Mouse (Mus musculus) embryonic facial prominence, embryonic 15.5 days (tissue): ENCODE data around the gene Entr1. TPM values are rescaled to one million over a fixed set of nuclear protein-coding genes. Genes with fewer than 3 reads are reported as not detected.
A peak's percentile ranks its signal among the peaks of the same experiment; 100 is the strongest.

Source experiments
- ATAC-seq: fragments of 200-750 bp; cut with Nextera tagmentation; 2 replicates; pipeline ENCODE4 v1.8.0; 2017; ENCODE audit warnings: low read depth, moderate TSS enrichment; ENCODE audit not compliant: insufficient number of reproducible peaks, low FRiP score, low TSS enrichment
- H3K27ac ChIP-seq: fragments of 300-500 bp; sonication (generic); replicated peaks from 2 replicates; pipeline ENCODE4 v1.5.1; 2015; ENCODE audit warnings: mild to moderate bottlenecking, inconsistent platforms
- H3K27me3 ChIP-seq: fragments of 300-500 bp; sonication (generic); 2 replicates; pipeline ENCODE4 v1.6.1; 2015; ENCODE audit warnings: inconsistent platforms
- H3K36me3 ChIP-seq: fragments of 300-500 bp; sonication (generic); 2 replicates; pipeline ENCODE4 v1.6.1; 2015; ENCODE audit warnings: mild to moderate bottlenecking, inconsistent platforms
- H3K4me1 ChIP-seq: fragments of 300-500 bp; sonication (generic); 2 replicates; pipeline ENCODE4 v1.6.1; 2015; ENCODE audit warnings: inconsistent platforms
- H3K4me2 ChIP-seq: fragments of 300-500 bp; sonication (generic); replicated peaks from 2 replicates; pipeline ENCODE4 v1.6.1; 2015; ENCODE audit warnings: mild to moderate bottlenecking, inconsistent platforms
- H3K4me3 ChIP-seq: fragments of 300-500 bp; sonication (generic); replicated peaks from 2 replicates; pipeline ENCODE4 v1.5.1; 2015; ENCODE audit warnings: mild to moderate bottlenecking, inconsistent platforms
- H3K9ac ChIP-seq: fragments of 300-500 bp; sonication (generic); 2 replicates; pipeline ENCODE4 v1.6.1; 2015; ENCODE audit warnings: inconsistent platforms
- H3K9me3 ChIP-seq: fragments of 300-500 bp; sonication (generic); replicated peaks from 2 replicates; pipeline ENCODE4 v1.6.1; 2016; ENCODE audit warnings: inconsistent platforms
- WGBS: fragments of 180-500 bp; shearing (Covaris S2); methylation state at CpG from one replicate; pipeline ENCODE4 v1.1.7; 2015; 5-methylcytosine and 5-hydroxymethylcytosine counted together
- polyA plus RNA-seq: library from polyadenylated mRNA; unstranded; fragments of >200 nt; fragmentation: Nextera tagmentation; extraction: Ambion mirVana; gene quantifications from 2 replicates; pipeline ENCODE4 v1.2.1, GENCODE M21; 2015

The Entr1 gene
- polyA plus RNA-seq, 1 experiment from 2014 or later = 141 TPM

DNA sequence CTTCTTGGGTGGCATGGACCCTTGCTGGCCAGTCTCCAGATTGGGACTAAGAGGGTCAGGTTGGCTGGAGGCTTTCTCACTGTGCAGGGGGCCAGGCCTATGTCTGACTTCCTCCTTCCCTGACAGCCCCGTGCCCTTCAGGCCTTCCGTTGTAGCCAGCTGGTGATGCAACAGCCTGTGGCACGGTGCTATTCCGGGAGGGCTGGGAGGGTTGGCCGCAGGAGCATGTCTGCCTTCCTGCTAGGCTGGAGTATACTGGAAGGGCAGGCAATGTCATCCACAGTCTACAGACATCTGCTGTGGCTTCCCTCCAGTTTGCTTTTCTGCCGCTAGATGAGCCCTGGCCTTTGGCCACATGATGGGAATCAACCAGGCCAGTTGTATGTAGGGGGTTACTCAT, 29.1 kb downstream of the Entr1 start:
- no peak overlapping the region for H3K4me2 ChIP-seq
- no peak overlapping the region for H3K4me3 ChIP-seq
- peaks cover 14% of the 10 kb centered on the region; the same call in 1 of the 2 replicates for H3K4me1 ChIP-seq
- ATAC-seq = no peak
- H3K36me3 ChIP-seq = peaks cover 19% of the 10 kb centered on the region
- H3K9me3 ChIP-seq = no peaks in the 10 kb centered on the region
- H3K27me3 ChIP-seq = no peaks in the 10 kb centered on the region
- WGBS = 82% methylated on average over 6 of the region's 6 CpGs
- H3K9ac ChIP-seq = no peak overlapping the region
- H3K27ac ChIP-seq = no peak overlapping the region

DNA sequence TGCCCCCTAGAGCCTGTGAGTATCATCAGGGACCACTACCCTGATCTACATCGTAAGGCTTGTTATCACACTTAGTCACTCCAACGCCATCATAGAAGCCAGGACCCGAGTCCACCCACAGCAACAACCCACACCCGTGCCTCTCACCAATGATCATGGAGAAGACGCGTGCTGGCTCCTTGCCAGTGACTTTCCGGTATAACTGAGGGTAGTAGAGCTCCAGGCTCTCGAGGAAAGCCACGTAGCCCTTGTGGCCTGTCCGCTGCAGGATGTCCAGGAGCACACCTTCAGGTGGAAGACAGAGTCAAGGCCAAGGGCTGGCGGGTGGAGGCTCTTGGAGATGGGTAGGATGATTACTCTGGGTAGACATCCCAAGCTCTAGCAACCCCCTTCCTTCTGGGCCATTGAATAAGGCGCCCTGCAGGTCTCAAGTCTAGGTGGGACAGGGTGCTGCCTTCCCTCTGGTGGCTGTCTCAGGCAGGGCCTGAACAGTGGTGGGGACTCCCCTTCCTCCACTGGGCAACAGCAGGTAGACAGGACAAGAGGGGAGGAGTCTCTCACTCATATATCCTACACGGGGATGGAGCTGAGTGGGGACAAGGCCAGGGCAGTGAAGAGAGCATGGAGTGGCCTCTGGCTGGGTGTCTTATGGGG, 30.3 kb downstream of the Entr1 start:
- H3K27me3 ChIP-seq = no peaks in the 10 kb centered on the region
- H3K9me3 ChIP-seq = no peaks in the 10 kb centered on the region
- H3K4me1 ChIP-seq = peaks cover 6% of the 10 kb centered on the region; the same call in 1 of the 2 replicates
- H3K36me3 ChIP-seq = peaks cover 7% of the 10 kb centered on the region
- no peak overlapping the region for H3K4me3 ChIP-seq
- H3K27ac ChIP-seq = no peak overlapping the region
- ATAC-seq = no peak
- WGBS = 87% methylated on average over 13 of the region's 13 CpGs
- H3K4me2 ChIP-seq = no peak overlapping the region
- no peak overlapping the region for H3K9ac ChIP-seq

DNA sequence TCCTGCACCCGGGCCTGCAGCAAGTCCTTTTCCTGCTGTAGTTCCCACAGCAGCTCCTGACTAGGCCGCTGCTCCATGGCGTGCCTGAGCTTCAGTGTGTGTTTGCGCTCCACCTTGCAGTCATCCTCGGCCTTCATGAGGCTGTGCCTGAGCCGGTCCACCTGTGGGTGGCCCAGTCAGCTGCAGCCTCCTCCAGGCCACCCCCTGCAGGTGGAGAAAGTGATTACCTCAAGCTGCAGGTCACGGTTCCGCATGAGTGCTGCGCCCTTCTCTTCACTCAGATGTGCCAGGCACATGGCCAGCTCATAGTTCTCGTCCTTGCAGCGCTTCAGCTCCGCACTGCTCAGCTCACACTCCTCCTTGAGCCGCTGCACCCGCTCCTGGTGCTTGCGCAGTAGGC, 31.6 kb downstream of the Entr1 start:
- WGBS = 46% methylated on average over 15 of the region's 15 CpGs
- Histone ChIP-seq H3K4me2 (no peak overlapping the region), H3K4me1 (peaks cover 13% of the 10 kb centered on the region), H3K27ac (no peak overlapping the region), H3K9ac (no peak overlapping the region), H3K36me3 (peaks cover 4% of the 10 kb centered on the region; the same call in 1 of the 2 replicates), H3K27me3 (no peaks in the 10 kb centered on the region), H3K4me3 (no peak overlapping the region), H3K9me3 (no peaks in the 10 kb centered on the region)
- no peak for ATAC-seq

DNA sequence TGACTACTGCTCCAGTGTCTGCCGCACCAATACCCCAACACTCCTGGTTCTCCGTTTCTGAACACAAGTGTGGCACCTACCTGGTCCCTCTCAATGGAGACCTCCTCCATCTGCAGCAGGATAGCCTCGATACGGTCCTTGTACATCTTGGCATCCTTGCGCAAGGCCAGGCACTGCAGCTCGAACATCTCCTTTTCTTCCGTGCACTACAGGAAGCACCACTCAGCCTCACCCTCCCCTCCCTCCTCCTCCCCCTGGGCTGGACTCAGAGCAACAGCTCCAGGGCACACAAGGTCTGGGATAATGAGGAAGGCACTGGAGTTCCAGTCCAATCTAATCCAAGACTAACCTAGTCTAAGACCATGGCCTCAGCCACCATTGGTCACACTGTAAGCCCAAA, 32.4 kb downstream of the Entr1 start:
- 66% methylated on average over 7 of the region's 7 CpGs for WGBS
- no peak overlapping the region for H3K4me3 ChIP-seq
- H3K4me2 ChIP-seq = no peak overlapping the region
- no peaks in the 10 kb centered on the region for H3K36me3 ChIP-seq
- H3K27me3 ChIP-seq = no peaks in the 10 kb centered on the region
- no peak for ATAC-seq
- no peak overlapping the region for H3K27ac ChIP-seq
- peaks cover 15% of the 10 kb centered on the region for H3K4me1 ChIP-seq
- H3K9me3 ChIP-seq = no peaks in the 10 kb centered on the region
- no peak overlapping the region for H3K9ac ChIP-seq

DNA sequence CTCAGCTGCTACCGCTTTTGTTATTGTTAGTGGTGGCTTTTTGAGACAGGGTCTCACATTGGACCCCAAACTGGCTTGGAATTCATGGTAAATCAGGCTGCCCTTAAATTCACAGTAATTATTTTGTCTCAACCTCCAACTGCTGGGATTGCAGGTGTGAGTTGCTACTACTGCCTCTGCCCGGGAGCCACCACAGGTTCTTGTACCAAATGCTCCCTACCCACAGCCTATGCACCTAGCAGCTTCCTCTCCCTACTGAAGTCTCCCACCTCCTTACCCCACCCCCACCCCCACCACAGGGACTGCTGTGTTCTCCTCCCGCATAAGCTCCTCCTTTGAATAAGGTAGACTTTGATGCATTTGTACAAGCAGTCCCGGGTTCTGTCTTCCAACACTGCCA, 32.9 kb downstream of the Entr1 start:
- no peak overlapping the region for H3K27ac ChIP-seq
- H3K9me3 ChIP-seq = no peaks in the 10 kb centered on the region
- 80% methylated on average over 4 of the region's 4 CpGs for WGBS
- H3K4me3 ChIP-seq = no peak overlapping the region
- no peak overlapping the region for H3K9ac ChIP-seq
- ATAC-seq = no peak
- peaks cover 17% of the 10 kb centered on the region for H3K4me1 ChIP-seq
- no peaks in the 10 kb centered on the region for H3K36me3 ChIP-seq
- H3K27me3 ChIP-seq = no peaks in the 10 kb centered on the region
- no peak overlapping the region for H3K4me2 ChIP-seq

DNA sequence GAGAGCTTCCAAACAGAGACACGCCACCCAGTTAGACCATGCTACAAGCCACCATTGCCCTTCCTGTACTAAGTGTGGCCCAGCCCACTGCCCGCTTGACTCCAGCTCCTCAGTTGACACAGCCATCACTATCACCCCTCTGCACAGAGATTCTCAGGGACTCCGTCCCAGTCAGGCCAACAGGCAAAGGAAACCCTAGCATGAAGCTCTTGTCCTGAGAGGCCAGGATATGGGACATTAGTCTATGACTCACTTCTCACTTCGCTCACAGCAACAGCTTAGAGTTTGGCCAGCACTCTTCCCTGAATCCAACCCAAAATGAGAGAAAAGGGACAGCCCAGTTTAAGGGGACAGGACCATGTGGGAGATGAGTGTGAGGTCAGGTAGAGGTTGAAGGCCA, 34.7 kb downstream of the Entr1 start:
- no peak for ATAC-seq
- Histone ChIP-seq H3K4me1 (peaks cover 24% of the 10 kb centered on the region), H3K36me3 (peaks cover 10% of the 10 kb centered on the region), H3K4me2 (no peak overlapping the region), H3K9me3 (no peaks in the 10 kb centered on the region), H3K4me3 (no peak overlapping the region), H3K27ac (no peak overlapping the region), H3K9ac (no peak overlapping the region), H3K27me3 (no peaks in the 10 kb centered on the region)
- WGBS = 87% methylated on average over 4 of the region's 4 CpGs

DNA sequence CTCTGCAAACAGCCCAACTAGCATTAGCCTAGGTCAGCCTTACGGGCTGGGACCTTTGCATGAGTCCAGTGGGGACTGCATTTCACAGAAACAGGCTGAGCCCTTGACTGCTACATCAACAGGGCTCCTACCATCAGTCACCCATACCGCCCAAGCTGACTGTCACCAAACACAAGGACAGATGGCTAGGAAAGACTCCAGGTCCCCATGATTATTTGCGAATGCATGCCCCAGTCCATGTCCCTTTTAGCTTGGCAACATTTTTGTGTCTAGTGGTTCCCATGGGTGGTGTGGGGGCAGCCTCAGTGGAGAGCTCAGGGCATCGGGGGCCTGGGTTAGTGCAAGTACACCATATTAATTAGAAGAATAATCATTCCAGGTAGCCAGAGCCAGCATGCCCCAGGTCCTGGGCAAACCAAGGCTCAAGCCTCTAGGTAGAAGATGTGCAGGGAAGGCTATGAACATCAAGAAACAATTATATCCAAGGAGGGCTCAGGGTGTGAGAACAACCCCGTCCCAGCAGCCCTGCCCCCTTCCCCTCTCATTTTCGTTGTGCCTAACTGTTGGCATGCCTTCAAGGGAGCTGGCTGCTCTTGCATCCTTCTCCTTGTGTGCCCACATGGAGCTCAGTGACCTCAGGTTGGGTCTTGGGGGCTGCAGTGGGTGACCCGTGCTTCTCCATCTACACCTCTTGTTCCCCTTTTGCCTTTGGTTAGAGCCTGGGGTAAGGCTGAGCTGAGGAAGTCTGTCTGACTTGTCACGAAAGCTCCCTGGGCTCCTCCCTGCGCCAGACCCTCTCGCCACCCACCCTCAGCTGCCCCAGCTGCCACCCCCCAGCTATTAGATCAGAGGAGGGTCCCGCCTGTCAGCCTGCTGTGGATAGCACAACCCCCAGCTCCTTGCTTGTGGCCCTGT, 35.8 kb downstream of the Entr1 start:
- 89% methylated on average over 11 of the region's 11 CpGs for WGBS
- H3K36me3 ChIP-seq = peaks cover 20% of the 10 kb centered on the region
- peak overlapping the region; percentile 88 for H3K4me3 ChIP-seq
- H3K9ac ChIP-seq = no peak overlapping the region
- H3K4me2 ChIP-seq = peak overlapping the region; percentile 97
- H3K27ac ChIP-seq = no peak overlapping the region
- H3K9me3 ChIP-seq = no peaks in the 10 kb centered on the region
- no peaks in the 10 kb centered on the region for H3K27me3 ChIP-seq
- H3K4me1 ChIP-seq = peaks cover 32% of the 10 kb centered on the region
- ATAC-seq = no peak

DNA sequence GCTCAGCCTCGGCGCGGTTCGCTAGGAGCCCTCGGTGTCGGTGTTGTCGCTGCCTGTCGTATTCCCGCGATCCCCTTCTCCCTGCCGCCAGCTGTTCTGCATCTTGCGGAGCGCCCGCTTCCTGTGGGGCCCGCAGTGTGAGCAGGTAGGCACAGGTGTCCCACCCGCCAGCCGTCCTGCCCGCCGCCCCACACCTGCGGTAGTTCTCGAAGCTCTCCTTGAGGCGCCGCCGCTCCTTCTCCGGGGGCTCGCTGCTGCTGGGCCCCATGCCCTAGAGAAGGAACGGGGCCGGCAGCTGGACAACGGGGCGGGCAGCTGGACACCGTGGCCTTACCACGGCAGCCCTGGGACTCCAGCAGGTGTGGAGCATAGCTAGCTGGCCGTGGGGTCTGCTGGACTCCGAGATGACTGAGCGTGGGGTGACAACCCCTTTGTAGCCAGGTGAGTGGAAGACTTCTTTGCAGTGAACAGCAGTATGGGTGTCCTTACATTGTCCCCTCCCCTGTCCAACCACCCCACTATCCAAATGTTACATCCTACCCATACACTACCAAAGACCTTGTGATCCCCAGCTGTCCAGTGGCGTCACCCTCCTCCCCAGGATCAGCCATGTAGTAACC, 36.7 kb downstream of the Entr1 start:
- Histone ChIP-seq H3K27me3 (no peaks in the 10 kb centered on the region), H3K4me3 (peak overlapping the region; percentile 88), H3K4me1 (peaks cover 36% of the 10 kb centered on the region), H3K36me3 (peaks cover 26% of the 10 kb centered on the region), H3K27ac (peak overlapping the region; percentile 90), H3K9ac (peak overlapping the region; percentile 75), H3K9me3 (no peaks in the 10 kb centered on the region), H3K4me2 (peak overlapping the region; percentile 97)
- no peak for ATAC-seq
- 3% methylated on average over 36 of the region's 36 CpGs for WGBS

DNA sequence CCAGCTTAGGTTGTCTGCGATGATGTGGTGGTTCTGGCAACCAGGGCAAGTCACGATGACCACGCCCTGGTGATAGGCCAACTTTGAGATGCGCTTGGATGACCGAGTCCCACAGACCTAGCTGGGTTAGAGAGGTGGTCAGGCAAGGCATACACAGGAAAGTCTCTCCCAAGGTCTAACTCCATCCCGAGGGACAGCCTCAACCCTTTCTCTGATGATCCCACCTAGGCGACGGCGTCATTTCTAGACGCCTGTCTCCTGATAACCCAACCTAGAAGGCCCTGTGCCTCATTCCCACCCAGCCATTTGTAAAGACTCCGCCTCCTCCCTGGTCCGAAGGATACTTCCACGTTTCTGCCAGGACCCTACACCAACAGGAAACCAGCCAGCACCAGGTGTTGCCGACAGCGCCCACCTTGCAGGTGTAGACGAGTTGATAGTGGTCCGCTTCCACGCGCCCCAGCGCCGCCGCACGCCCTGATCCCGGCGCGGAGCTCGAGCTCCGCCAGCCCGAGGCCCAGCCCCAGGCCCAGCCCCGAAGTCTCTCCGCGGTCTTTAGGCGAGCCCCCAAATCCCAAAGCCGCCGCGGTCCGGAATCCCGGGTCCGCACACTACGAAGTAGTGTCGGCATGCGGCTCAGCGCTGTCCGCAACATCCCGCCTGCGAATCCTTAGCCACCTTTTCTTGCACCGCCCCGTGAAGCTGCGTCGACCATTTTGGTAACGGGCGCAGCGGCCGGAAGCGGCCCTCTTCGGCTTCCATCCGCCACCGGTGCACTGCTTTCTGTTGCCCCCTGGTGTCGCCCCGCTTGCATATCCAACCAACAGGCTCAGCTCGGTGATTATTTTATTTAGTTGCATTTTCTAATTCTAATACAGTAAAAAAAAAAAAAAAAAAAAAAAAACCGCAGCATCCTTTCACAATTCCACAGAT, 37.5 kb downstream of the Entr1 start, which contains the start of gene Dnlz:
Dnlz (minus strand) TSS at position 753 of the 933 bp plus-strand sequence.
- WGBS = 2% methylated on average over 62 of the region's 62 CpGs
- Histone ChIP-seq H3K9ac (peak within 1 kb of the TSS; percentile 94), H3K27me3 (no peaks in the 10 kb centered on the region), H3K4me2 (peak within 1 kb of the TSS; percentile 97), H3K27ac (peak within 1 kb of the TSS; percentile 90), H3K4me1 (peaks cover 40% of the 10 kb centered on the region), H3K36me3 (peaks cover 34% of the 10 kb centered on the region), H3K9me3 (no peaks in the 10 kb centered on the region), H3K4me3 (peak within 1 kb of the TSS; percentile 88)
- ATAC-seq = peak; percentile 73

DNA sequence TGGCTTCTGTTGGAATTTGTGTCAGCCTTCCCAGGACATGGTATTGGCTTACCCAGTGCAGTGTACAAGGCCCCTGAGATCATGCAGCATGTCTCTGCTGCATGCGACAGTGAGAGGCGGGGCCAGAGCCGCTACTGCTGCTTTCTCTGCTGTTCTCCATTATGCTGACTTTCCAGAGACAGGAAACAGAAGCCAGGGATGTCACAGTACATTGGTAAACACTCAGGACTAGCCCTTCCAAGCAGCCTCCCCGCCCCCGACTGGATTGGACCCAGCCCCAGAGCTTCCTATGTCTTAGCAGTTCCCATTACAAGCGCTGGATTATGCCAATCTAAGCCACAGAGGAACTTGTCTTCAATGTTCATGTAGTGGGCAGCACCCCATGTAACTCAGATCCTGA, 40.9 kb downstream of the Entr1 start:
- WGBS = 37% methylated on average over 6 of the region's 6 CpGs
- ATAC-seq = peak; percentile 25; the same call in 1 of the 2 replicates

More for the DNA sequence above, 40.9 kb downstream of the Entr1 start:
- Histone ChIP-seq H3K4me2 (no peak overlapping the region), H3K9me3 (no peaks in the 10 kb centered on the region), H3K4me3 (no peak overlapping the region), H3K27me3 (no peaks in the 10 kb centered on the region), H3K27ac (peak overlapping the region; percentile 77), H3K9ac (no peak overlapping the region), H3K36me3 (peaks cover 61% of the 10 kb centered on the region), H3K4me1 (peaks cover 40% of the 10 kb centered on the region)
